Mouse (Mus musculus): ENCODE measurements around the gene Atn1.

Atn1 gene

DNA sequence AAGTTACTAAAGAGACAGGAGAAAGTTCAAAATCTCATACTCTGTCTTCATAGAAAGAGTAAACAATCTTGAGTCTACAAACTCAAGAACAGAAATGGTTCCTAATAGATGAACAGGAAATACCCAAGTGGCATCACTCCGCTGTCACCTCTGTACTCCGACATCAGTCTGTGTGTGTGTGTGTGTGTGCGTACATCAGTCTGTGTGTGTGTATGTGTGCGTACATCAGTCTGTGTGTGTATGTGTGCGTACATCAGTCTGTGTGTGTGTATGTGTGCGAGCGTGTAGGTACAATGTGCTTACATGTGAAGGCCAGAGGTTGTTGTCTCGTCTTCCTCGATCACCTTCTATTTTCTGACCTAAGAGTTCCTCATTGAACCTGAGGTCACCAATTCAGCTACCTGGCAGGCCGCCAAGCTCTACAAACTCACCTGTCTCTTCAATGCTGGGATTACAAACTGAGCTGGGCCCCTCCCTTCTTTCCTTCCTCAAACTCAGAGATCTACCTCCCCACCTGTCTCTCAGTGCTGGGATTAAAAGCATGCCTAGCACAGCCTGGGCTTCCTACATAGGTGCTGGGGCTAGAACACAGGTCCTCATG lies 47.9 kb downstream of the Atn1 start:
- no peak for DNase-seq

DNA sequence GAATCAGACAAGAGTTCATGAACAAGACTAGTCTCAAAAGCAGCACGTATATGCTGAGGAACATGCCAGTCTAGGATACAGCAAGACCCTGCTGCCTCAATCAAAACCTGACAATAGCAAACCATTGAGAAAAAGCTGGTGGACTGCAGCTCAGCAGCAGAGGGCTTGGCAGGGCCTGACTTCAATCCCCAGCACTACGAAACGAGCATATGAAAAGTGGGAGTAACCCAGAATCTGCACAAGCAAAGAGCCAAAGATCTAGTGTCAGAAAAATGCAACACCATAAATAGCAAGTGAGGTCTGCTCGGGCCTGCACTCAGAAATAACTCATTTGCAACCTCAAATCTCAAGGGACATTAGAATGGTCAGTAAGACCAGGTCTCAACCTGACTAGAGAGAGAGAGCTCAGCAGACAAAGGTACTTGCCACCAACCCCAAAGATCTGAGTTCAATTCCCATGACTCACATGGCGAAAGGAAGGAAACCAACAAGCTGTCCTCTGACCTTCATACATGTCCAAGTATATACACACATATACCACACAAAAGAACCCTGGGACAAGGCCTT lies 50.2 kb downstream of the Atn1 start:
- DNase-seq = no peak

DNA sequence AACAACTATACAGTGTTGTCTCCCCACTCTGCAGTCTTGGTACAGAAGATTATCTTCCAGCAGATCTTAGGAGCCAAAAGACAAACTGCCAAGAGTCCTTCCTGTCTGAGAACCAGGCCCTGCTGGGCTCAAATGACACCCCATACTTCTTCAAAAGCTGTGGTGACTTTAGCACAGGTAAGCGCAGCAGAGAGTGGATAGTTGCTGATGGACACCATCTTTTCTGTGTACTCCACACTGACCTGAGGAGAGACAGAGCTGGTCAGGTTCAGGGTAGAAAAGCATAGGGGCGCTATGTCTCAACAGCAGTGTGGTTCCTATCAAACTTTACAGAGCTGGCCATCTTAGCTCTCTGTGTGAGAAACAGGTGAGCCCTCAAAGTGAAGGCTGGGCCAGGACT lies 51.9 kb downstream of the Atn1 start:
- DNase-seq = no peak

DNA sequence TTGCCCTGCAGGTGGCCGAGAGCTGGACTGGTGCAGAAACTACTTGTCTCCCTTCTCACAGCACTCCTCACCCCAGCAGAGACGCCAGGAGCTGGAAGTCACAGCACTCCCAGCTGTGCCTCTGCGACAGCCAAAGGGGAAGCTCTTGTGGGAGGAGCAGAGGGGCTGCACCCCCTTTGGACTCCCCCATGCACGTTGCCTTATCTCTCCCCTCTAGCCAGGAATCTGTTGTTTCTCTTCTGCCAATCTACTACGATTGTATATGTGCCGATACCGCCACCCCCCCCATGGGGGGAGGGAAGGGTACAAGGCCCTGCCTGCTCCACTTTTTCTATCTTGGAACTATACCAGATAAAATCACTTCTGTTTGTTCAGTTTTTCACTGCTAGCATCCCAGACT lies 52.5 kb downstream of the Atn1 start:
- no peak for DNase-seq

DNA sequence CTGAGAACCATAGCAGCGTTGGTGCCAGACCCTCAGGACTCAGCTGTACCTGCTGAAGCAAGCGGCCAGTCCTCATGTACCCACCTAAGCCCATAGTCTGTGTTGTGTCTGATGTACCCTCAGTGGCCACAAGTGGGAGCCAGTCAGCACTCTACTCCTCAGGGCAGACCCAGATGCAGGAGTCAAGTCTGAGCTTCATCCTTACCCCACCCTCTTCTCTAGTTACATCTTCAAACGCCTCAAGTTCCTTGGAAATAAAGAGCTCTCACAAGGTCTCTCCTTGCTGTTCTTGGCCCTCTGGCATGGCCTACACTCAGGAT lies 53.6 kb downstream of the Atn1 start:
- peak; percentile 70 to 74 for DNase-seq

DNA sequence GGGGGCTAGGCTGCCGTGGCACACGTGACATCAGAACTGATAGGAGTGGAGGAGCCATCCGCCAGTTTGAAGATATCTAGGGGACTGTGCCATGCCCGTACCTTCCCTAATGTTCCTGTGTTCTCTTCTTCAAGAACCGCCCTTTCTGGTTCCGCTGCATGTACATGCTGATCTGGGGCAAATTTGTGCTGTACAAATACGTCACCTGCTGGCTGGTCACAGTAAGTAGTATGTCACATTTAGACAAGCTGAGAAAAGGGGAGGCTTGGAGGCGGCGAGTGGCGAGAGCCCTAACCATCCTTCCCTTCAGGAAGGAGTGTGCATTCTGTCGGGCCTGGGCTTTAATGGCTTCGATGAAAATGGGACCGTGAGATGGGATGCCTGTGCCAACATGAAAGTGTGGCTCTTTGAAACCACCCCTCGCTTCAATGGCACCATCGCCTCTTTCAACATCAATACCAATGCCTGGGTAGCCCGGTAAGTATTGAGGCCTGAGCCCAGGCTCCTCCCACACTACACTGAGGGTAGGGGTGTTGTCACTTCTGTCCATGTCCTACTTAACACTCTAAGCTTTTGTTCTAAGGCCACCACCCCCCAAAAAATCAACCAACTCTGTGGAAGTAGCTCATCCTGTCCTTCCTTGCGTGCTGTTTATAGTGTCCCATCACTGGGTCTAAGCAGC lies 54.1 kb downstream of the Atn1 start:
- DNase-seq = no peak

DNA sequence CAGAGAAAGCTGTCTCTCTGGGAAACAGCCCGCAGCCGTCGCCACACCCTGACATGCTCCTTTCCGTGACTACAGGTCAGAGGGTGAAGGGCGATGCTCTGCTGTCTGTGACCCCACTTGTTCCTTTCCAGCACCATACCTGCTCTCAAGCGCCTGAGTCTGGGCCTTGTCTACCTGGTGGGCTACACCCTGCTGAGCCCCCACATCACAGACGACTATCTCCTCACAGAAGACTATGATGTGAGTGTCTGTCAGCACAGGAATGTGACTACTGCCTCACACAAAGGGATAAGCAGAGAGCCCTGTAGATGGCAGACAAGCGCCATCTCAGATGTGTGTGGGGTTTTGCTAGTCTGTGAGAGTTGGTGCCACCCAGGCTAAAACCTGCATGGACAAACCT lies 55.0 kb downstream of the Atn1 start:
- no peak for DNase-seq

DNA sequence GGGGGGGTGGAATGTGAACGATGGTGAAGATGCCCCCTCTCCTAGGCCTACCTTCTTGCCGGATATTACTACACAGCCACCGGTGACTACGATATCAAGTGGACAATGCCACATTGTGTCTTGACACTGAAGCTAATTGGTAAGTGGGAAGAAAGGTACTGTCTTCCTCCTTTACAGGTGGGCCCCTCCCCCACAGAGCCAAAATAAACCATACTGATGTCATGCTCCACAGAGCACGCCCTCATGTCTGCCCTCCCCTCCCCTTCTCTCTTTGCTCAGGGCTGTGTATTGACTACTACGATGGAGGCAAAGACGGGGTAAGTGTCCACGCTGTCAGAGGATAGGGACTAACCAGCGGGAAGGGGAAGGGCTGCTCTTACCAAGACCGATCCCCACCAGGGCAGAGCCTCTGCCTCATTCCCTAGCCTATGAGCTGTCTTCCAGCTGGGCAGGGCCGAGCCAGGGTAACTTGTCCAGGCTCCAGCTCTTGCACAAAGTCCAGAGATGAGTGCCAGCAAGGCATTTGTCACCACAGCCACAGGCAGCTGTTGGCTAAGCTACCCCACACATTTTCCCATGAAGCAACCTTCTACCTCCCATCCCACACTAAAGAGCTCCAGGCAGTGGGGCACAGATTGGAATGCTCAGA lies 56.2 kb downstream of the Atn1 start:
- peak; percentile 44 to 50 for DNase-seq

DNA sequence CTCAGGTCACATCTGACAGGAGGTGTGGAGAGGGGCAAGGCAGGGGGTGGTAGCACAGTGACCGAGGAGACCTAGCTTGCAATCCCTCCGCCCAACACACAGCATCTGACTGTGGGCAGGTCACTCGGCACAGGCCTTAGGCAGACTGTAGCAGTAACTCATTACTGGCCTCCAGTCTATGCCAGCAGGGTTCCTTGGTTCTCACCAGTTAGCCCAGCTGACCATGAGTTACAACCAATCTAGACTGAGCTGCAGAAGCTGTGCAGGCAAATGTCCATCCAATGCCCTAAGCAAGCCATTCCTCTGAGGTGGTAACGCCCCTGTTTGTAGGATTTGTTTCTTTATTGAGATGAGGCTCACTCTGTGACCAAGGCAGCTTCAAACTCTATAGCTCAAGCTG lies 57.0 kb downstream of the Atn1 start:
- peak in 1 of 2 experiments; percentile 41 for DNase-seq

DNA sequence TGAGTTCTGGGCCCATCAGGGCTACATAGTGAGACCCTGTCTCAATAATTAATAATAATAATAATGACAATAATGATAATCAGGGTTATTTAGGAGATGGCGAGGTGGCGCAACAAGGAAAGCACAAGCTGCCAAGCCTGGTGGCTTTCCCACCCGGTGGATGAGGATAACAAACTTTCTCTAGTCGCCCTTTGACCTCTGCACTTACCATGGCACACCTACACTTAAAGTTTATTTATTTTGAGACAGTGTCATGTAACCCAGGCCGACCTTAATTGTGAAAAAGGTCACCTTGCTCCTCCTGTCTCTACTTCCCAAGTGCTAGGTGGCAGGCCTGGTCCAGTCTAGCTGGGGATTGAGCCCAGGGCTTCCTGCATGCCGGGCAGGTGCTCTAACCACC lies 57.6 kb downstream of the Atn1 start:
- DNase-seq = no peak

DNA sequence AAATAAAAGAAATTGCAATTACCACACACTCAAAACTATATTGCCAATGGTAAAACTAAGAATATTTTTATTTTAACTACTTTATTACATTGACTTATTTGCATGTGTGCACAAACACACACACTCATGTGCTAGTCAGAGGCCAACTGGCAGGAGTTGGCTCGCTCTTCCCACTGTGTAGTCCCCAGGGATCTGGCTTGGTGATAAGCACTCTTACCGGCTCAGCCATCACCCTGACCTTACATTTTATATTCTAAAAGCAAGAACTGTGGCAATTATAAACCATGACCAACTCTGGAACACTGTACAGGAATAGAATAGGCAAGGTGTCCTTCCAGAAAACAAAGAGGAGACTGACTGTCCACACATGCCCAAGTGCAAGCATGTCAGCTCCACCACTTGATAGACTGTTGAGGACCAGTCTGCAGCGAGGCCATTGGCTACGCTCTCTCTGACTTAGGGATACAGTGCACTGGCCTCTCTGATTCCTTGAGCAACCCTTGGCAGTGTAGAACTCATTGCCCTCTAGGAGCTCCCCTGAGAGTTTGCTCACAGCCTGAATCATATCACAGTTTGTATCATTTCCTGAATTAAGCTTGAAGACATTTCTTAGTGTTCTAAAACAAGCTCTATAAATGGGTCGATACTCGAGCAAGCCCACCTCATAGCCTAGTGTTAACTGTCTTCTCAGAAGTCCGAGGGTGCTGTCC lies 59.7 kb downstream of the Atn1 start:
- DNase-seq = no peak

DNA sequence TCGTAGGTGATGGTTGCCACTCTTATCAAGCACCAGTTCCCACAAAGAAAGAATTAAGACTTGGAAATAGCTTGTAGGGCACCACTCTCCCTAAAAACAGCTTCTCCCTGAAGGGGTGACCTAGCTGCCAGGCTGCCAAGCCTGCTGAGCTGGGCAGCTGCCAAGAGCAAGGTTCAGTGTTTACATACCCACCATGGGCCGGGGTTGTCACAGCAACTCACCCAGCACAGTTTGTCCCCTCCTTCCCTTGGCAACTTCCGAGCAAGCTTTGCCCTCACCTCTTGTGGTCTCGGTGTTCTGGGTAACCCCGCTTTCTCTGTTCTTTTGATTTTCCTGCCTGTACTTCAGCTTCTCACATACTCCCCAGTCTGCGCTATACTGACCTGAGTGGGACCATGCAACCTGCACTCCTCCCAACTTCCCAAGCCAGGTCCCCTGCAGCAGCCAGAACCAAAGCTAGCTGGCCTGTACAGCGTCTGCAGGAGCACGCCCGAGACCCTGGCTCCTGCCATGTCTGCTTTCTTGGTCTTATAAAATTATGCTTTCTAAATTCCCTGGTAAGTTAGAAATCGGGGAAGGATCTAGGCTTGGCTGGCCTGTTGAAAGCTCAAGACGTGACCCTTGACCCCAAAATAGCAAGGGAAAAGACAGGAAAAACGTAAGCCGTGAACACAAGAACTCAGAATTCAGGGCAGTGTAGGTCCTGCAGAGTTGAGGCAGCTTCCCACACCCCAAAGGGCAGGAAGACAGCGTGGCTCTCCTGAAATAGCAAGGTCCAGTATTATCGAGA lies 62.0 kb downstream of the Atn1 start:
- DNase-seq = peak; percentile 68 to 72

DNA sequence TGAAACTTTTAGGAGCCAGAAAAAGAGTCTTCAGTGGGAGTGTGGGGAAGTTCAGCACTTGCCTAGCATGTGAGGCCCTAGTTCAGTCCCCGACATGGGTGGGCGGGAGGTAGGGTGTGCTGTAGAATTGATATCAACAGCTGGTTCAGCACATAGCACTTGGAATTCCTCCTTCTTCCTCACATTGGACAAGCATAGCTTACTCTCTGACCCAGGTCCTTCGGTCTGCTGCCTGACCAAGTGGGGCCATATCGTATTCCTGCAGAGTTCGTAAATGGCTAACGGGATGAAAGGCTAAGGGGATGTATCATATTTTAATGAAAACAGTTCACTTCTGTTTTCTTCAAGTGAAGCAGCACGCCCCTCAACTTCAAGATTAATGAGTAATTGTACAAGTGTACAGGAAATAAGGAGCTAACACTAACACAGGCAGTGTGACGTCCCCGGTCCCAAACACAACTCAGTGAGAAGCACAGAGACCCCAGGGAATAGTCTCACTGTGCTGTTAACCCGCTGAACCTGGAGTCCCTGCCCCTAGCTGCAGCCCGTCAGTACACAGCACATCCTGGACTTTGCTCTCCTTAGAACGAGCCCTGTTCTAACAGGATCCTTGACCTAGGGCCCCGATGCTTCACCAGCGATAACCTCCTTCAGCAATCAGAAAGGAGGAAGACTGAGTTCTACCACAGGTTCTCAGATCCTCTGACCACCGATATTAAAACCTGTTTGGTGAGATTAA lies 62.9 kb downstream of the Atn1 start:
- DNase-seq = no peak

All from cerebellum, adult 18-20 months (tissue).